Mouse (Mus musculus): ENCODE results near the gene Ints3. TPM values are rescaled to one million over a fixed set of nuclear protein-coding genes. Genes with fewer than 3 reads are reported as not detected.

Gene Ints3
- total RNA-seq, 2 experiments from 2014 or later: 64.3 to 70.2 TPM

DNA sequence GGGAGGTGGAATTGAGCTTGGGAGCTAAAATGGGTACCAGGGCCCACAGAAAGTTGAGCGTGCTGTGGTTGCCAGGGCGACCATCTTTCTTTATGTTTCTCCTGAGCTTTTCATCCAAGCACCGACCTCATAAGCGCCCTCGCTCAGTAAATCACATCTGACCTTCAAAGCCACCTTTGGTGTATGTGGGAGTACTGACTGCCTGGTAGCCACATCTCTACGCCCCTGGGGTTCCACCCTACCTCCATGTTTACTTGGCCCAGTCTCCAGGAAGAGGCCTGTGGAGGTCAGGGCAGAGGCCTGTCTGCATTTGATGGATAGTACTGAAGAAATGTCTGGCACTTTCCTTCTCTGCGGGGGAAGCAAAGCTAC is 13.7 kb upstream of the Ints3 start:
- intact Hi-C loops (cut with DNase I): no loop called here
- peak in 1 of 2 experiments; percentile 27 for DNase-seq (ENCODE audit: low spot score in 2 of 2)

DNA sequence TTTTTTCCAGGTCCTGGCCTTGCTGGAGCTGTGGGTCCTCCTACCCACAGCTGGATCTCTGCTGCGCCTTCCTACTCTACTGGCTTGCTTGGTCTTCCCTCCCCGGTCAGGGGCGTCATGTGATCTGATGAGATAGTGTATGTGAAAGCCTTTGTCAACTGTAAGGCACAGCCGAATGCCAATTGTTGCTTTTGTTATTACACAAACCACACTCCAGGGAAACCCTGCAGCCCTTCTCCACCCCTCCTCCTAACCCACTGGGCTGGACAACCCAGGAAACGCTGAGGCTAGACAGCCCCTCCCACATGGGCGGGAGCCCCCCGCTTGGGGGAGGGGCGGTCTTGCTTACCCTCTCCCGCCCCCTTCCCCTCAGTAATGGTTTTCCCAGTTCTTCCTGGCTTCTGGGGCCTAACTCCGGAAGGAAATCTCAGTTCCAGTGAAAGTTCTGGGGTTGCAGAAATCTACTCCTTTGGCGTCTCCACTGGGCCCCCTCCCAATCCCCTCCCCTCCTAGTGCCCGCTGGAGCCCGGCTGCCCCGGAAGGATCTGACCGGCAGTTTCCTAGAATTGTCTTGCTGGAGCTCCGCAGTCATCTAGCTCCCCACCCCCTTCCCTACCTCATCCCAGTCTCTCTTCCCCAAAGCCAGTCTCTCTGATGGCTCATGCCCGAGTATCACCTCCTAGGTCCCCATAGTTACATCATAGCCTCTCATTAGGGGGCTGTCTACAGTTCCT is 13.1 kb upstream of the Ints3 start:
- DNase-seq (ENCODE audit: low spot score in 2 of 2): peak; percentile 55 to 61
- intact Hi-C loops (cut with DNase I): no loop called here

DNA sequence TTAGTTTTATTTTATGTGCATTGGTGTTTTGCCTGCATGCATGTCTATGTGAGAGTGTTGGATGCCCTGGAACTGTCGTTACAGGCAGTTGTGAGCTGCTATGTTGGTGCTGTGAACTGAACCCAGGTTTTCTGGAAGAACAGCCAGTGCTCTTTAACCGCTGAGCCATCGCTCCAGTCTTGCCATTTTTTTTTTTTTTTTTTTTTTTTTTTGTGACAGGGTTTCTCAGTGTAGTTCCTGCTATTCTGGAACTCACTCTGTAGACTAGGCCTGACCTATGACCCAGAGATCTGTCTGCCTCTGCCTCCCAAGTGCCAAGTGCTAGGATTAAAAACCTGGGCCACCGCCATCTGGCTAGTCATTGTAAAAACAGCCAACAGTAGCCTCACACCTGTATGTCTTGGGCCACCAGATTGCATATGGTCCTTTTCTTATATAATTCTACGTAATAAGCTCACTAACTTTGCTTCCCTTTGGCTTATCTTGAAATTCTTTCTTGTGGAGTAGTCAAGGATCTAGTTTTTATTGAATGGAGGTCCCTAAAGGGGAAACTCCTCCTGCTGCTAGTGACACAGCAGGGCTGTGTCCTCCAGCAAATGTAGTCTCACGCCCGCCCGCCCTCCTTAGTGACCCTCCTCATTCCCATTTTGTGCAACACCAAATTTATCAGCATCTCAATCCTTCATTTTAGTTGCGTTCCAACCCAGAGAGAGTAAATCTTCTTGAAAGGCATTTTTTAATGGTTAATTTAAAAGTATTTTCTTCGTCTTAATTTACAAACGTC is 12.2 kb upstream of the Ints3 start:
- intact Hi-C loops (cut with DNase I): no loop called here
- DNase-seq (ENCODE audit: low spot score in 2 of 2): no peak

DNA sequence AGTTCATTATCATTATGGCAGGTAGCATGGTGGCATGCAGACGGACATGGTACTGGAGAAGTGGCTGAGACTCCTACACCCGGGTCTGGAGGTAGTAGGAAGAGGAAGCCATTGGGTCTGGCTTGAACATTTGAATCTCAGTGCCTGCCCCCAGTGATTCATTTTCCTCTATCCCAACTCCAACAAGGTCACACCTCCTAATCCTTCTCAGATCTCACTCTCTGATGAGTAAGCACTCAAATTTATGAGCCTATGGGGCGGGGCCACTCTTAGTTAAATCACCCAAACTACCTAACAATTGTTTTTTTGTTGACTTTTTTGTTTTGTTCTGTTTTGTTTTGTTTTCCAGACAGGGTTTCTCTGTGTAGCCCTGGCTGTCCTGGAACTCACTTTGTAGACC is 10.6 kb upstream of the Ints3 start:
- no peak for DNase-seq (ENCODE audit: low spot score in 2 of 2)
- intact Hi-C loops (cut with DNase I): no loop called here

DNA sequence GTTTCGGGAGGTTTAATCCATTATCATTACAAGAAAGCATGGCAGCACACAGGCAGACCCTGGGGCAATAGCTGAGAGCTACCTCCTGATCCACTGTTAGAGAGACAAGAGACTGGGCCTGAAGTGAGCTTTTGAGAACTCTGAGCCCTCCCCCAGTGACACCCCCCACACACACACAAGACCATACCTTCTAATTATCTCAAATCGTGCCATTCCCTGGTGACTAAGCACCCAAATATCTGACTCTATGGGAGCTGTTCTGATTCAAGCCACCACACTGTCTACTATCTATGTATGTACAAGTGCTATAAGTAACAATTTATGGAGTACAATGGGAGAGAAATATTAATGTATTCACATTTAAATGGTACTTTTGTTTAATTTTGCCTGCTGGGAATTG is 7.3 kb upstream of the Ints3 start:
- no peak for DNase-seq (ENCODE audit: low spot score in 2 of 2)
- intact Hi-C loops (cut with DNase I): no loop called here

DNA sequence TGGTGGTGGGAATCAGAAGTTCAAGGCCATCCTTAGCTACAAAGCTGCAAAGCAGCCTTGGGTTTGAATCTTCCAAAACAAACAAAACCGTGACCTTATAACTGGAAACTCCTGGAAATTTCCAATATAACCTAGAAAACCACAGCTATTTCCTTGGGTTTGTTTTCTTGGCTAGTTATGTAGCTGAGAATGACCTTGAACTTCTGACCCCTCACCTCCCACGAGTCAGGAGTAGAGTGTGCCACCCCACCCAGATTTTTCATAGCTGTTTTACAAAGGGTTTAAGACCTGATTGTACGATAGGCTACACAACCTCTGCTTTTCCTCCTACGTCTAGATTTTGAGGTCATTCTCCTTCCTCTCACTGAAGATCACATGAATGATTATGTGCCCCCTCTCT is 3.7 kb upstream of the Ints3 start:
- intact Hi-C loops (cut with DNase I): no loop called here
- no peak for DNase-seq (ENCODE audit: low spot score in 2 of 2)

DNA sequence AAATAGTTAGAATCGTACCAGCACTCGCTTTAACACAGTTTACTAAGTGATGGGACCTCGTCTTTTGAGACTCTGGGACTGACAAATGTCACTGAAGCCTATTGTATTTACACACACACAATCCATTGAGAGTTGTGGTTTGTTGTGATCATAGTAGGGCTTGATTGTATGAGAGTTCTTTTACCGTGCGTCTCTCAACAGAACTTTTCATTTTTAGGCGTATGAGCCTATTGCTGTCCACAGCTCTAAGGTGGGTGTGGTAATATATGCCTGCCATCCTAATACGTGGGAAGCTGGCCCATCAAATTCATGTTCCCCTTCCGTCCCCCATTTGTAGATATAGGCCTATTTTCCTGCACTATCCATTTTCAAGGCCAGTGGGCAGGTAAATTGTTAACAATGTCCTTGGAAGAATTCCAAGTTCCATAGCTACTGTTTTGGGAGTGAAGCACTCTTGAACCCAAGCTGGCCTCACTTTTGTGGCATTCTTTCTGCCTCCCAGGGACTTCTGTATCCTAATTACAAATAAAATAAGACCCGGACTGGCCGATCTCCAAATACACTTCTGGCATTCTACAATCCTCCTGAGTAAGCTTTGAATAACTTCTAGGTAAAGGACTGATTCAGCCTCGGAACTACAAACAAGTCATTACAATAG is 780 bp upstream of the Ints3 start:
- intact Hi-C loops (cut with DNase I): loop anchor here (5.0 kb wide), 1 partner anchor 33 kb away; the partner anchor contains the start of gene Npr1
- DNase-seq (ENCODE audit: low spot score in 2 of 2): no peak

DNA sequence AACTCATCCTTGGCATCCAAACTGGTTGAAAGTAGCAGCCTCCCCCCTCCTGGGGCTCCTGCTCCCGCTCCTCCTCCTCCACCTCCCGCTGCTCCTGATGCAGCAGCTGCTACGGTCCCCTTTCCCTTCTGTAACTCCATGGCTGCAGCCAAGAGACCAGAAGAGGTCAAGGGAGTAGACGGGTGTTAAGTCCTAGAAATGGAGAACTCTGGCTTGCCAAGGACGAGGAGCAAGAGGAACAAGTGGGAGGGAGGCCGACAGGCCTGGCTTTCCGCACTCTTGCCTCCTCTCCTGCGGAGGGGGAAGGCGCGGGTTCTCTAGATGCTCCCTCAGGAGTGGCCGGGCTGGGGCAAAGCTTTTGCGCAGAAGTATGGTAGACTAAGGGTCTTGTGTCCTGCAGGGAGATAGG is 607 bp downstream of the Ints3 start:
- peak in 1 of 2 experiments; percentile 48 for DNase-seq (ENCODE audit: low spot score in 2 of 2)
- intact Hi-C loops (cut with DNase I): loop anchor here (5.0 kb wide), 1 partner anchor 34 kb away; the partner anchor contains the start of gene Npr1

DNA sequence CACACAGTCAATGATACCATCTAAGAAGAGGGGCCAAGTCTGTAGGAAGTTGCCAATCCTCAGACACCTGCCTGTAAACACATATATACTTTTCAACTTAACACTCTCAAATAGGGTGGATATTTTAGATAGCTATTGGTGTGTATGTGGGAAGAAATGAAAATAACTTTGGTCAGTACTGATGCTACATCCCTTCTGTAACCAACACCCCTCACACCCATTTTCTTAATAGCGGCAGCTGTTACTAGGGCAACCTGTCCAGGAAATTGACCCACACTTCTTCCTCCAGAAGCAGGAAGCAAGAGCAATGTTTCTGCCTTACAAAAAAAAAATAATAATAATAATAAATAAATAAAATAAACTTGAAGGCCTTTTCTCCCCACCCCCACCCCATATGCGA is 1.1 kb downstream of the Ints3 start:
- intact Hi-C loops (cut with DNase I): loop anchor here (5.0 kb wide), 1 partner anchor 35 kb away; the partner anchor contains the start of gene Npr1
- DNase-seq (ENCODE audit: low spot score in 2 of 2): no peak

DNA sequence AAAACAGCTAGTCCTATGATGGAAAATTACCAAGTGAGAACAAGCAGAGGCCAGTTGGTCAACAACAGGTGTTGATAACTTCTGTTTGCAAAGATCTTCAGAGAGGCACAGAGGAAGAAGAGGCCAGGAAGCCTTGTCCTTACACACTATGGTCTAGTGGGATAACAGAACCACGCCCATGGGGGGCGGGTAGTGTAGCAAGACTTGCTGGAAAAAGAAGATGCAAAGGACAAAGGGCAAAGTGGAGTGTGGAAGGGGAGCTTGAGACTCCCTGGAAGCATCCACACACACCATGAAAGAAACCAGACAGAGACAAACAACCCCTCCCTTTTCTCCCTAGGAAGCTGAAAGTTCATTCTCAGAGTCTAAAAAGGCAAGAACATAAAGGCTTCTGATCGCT is 3.8 kb downstream of the Ints3 start:
- no peak for DNase-seq (ENCODE audit: low spot score in 2 of 2)
- intact Hi-C loops (cut with DNase I): no loop called here

DNA sequence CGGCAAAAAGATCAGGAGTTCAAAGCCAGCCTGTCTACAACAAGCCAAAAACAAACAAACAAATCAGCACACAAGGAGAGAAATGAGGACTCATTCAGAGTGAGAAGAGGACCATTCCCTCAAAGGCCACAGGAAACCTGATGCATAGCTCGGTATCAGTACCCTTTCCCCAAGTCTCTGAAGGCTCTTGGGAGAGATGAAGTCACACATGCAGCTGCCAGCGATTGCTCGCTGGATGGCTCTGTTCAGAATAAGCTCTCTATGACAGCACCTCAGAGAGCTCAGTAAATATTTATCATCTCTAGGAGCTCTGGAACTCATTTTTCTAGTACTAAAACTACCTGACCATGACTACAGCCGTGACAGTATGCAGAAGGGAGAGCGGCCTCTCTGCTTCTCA is 5.2 kb downstream of the Ints3 start:
- no peak for DNase-seq (ENCODE audit: low spot score in 2 of 2)
- intact Hi-C loops (cut with DNase I): no loop called here

DNA sequence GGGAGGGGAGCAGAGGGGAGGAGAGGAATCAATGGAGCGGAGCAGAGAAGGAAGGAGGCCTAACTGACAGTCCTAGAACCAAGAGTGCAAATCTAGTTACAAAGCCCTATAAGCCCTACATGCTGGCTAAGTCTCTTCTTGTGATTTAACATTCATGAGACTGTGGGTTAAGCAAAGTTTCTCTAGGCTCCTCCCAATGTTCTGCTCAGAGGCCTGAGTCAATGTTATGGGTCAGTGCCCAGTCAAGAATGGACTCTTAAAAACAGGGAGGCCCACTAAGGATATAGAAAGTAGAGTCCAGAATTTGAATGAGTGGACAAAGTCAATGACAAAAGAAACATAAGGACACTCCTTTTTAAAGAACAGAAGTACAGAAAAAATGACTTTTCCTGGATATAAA is 5.8 kb downstream of the Ints3 start:
- intact Hi-C loops (cut with DNase I): no loop called here
- no peak for DNase-seq (ENCODE audit: low spot score in 2 of 2)

DNA sequence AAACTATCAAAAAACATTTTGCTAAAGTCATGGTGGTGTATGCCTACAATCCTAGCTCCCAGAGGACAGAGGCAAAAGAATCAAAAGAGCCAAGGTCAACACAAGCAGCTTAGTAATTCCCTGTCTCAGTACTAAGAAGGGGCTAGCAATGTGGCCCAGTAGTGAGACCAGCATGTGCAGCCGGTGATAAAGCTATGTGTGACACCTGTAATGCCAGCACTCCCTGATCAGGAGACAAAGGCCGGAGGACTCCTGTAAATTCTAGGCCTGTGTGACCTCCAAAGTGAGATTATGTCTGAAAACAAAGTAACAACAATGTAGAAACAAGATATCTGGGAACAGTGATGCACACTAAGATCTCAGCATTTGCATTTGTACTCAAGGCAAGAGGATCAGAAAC is 7.9 kb downstream of the Ints3 start:
- DNase-seq (ENCODE audit: low spot score in 2 of 2): no peak
- intact Hi-C loops (cut with DNase I): no loop called here

DNA sequence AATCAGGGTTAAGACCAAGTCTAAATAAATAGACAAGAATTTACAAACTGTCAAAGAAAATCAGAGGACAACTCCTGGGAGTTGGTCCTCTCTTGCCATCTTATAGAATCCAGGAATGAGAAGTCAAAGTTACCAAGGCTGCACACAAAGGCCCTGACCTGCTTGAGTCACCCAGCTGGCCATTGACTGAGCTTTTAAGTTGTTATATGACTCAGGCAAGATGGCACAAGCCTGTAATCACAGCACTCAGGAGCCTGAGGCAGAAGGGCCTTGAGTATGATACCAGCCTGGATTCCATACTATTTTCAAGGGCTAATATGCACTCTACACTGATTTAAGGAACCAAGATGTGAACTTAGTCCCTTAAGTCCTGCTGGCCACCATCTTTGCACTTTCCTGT is 9.9 kb downstream of the Ints3 start:
- no peak for DNase-seq (ENCODE audit: low spot score in 2 of 2)
- intact Hi-C loops (cut with DNase I): no loop called here

DNA sequence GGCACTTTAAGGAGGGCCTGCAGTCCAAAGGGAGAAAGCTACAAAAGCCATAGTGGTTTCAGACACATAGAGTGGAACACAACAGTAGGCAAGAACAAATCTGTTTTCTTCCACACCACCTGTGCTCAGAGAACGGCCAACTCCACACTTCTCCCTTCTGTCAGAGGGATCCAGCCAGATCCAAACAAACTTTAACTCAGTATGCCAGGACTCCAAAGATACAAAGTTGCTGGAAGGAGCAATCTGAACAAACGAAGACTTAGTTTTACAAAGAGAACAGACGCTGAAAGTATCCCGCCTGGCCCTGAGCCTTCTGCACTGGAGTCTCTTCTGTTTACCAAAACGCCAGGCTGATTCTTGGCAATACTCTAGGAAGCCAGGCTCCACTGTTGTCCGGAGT is 12.7 kb downstream of the Ints3 start:
- intact Hi-C loops (cut with DNase I): no loop called here
- DNase-seq (ENCODE audit: low spot score in 2 of 2): no peak

DNA sequence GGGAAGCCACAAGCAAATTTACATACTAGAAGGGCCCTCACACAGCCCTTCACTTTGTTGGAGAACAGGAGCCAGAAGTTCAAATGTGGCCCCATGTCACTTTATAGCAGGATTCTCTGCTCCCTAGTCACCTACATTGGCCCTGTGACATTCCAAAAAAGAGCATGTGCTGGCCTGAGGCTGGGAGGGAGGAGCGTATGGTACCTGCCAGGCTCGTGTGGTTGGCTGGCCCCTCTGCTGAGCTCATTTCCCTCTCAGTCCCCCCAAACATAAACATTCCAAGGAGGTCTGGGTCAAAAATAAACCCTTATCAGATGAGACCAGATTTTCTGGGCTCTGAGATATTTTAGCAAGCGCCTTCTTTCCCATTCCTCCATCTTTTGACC is 20.4 kb downstream of the Ints3 start:
- DNase-seq (ENCODE audit: low spot score in 2 of 2): no peak
- intact Hi-C loops (cut with DNase I): loop anchor here (10.0 kb wide), 1 partner anchor 242 kb away; the partner anchor contains the start of gene S100a7a

DNA sequence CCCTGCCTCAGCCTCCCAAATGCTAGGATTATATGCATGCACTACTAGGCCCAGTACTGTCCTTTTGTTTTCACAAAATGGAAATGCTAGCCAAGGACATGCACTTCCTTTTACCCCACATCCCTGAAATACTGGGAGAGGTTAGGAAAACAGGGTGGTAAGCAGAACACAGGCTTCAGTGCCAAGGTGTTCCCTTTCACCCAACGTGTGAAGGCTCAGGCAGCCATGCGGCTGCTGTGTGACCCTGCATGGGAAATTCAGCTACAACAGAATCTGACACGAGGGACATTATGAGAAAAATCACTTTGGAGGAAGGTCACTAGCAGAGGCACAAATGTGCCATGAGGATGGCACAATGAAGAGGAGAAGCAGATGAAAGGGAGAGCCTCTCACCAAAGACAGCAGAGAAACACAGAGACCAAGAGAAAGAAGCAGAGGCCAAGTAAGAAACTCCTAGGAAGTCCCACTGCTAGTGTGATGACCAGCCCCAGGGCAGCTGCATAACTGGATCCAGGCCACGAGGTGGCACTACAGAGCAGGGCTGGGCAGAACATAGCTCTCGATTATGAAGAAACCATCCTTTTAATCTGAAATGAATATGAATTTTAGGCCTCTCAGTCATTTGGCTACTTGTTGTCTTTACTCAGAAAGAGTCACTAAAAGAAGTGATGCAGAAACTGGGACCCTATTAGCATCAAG is 21.0 kb downstream of the Ints3 start:
- intact Hi-C loops (cut with DNase I): loop anchor here (1.0 to 10.0 kb wide), 2 partner anchors 54 to 242 kb away; partner anchors contain the start of gene S100a7a
- DNase-seq (ENCODE audit: low spot score in 2 of 2): peak; percentile 57 to 70

DNA sequence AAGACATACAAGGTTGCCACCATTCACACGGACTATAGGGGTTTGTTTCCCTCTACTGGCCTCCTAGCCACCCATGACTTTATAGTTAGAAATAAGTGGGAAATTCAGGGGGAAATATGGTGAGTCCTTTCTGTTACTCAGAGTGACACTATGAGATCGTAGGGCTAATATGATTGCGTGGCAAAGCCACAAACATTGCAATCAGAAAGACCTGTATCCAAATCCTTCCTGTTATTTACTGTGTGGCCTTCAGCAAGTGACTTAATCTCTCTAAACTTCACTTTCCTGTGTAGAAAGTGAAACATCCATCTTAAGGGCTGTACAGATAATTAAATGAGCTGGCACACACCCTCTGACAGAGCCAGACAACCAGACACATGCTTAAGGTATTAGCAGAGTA is 24.7 kb downstream of the Ints3 start:
- no peak for DNase-seq (ENCODE audit: low spot score in 2 of 2)
- intact Hi-C loops (cut with DNase I): no loop called here

DNA sequence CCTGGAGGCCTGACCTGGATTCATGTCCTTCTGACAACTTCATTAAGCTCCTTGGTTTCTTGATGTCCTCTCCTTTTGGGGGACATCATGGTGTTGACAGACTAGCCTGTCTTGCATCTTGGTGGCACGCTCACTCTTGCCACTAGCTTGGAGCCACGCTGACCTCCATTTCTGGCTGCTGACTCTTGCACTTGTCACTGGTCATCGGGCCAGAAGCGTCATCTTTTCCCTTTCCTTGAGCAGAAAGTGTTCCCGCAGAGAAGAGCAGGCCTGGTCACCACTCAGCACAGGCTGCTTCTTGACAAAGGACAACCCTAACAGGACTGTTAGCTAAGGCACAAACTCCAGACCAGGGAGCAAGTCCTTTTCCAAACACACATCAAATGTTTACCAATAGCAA is 27.0 kb downstream of the Ints3 start:
- no peak for DNase-seq (ENCODE audit: low spot score in 2 of 2)
- intact Hi-C loops (cut with DNase I): no loop called here

DNA sequence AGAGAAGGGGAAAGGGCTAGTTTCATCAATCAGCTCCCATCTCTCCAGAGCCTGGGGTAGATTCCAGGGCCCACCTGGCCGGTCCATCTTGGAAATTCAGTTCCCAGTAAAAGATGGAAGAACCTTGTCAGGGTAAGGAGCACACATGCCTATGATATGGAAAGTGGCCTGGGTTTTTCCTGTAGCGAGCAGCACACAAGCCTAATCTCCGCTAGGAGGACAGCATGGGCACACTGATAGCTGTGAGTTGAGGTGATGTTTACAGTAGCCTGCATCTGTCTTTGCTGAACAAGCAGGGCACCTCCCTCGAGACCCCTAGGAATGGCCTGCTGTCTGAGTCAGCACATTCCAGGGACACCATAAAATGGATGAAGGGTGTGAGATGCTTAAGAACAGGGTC is 28.8 kb downstream of the Ints3 start:
- no peak for DNase-seq (ENCODE audit: low spot score in 2 of 2)
- intact Hi-C loops (cut with DNase I): no loop called here

All from left cerebral cortex, postnatal 25 days (tissue).